In genomic region chr1:80030635-80031034, GRCm38 (mm10) we compare ENCODE assay signal across 18 mouse cellular contexts.
DNase-seq lines count a peak whose midpoint lies in the region; ATAC-seq and TF ChIP-seq lines count a peak whose summit lies in the region.
"Had no signal": no experiment of that assay in that cellular context is flagged by ENCODE, and none has a peak within 500 bp of the region (broad histone marks: within the 10 kb centered on the region; RNA-seq: fewer than 3 reads in every experiment).

No protein-coding gene starts in this region.

- no peak for TF ChIP-seq CTCF in intestine, postnatal 0 days (IDR thresholded peaks at IDR 0.05; ENCODE audit: low read depth)

- peak; percentile 14 for DNase-seq in heart, adult 11 months
- DNase-seq in heart, postnatal 36 days: no peak
- DNase-seq in c-Kit-negative CD71-positive TER-119-positive erythroid progenitor cells, embryonic 14.5 days (ENCODE audit: low read depth, low spot score): peak; percentile 55
- DNase-seq in liver, embryonic 13.5 days: no peak
- DNase-seq in embryo, embryonic 10 days (ENCODE audit: low spot score): no peak
- DNase-seq: adrenal gland, postnatal 10 days; cerebellum, adult 11-12 months; cerebellum, postnatal 14 days; embryo, embryonic 11 days; thymus, postnatal 14 days had no signal

- H3K9ac ChIP-seq in intestine, embryonic 15.5 days: no peak overlapping the region
- no peak overlapping the region for H3K9ac ChIP-seq in intestine, postnatal 0 days (ENCODE audit: low read depth, low read length)
- peak overlapping the region; percentile 76 for H3K9ac ChIP-seq in liver, embryonic 13.5 days
- H3K9ac ChIP-seq: forebrain, embryonic 13.5 days; limb, embryonic 15.5 days had no signal

- H3K9me3 ChIP-seq in intestine, embryonic 15.5 days: no peaks in the 10 kb centered on the region
- H3K9me3 ChIP-seq in intestine, postnatal 0 days (ENCODE audit: control insufficient read depth): no peaks in the 10 kb centered on the region
- no peaks in the 10 kb centered on the region for H3K9me3 ChIP-seq in liver, embryonic 13.5 days (replicated peaks)
- H3K9me3 ChIP-seq: forebrain, embryonic 13.5 days; limb, embryonic 15.5 days had no signal

- no peaks in the 10 kb centered on the region for H3K4me1 ChIP-seq in intestine, embryonic 15.5 days (replicated peaks)
- no peaks in the 10 kb centered on the region for H3K4me1 ChIP-seq in intestine, postnatal 0 days (replicated peaks; ENCODE audit: control insufficient read depth, insufficient read depth, low read length)
- H3K4me1 ChIP-seq in liver, embryonic 13.5 days (replicated peaks): peaks cover 62% of the 10 kb centered on the region
- H3K4me1 ChIP-seq: limb, embryonic 15.5 days had no signal

- H3K36me3 ChIP-seq in intestine, embryonic 15.5 days: no peaks in the 10 kb centered on the region
- no peaks in the 10 kb centered on the region for H3K36me3 ChIP-seq in intestine, postnatal 0 days (ENCODE audit: control insufficient read depth, insufficient read depth)
- no peaks in the 10 kb centered on the region for H3K36me3 ChIP-seq in liver, embryonic 13.5 days
- H3K36me3 ChIP-seq: limb, embryonic 15.5 days had no signal

- H3K4me3 ChIP-seq in intestine, embryonic 15.5 days (replicated peaks): no peak overlapping the region
- H3K4me3 ChIP-seq in intestine, postnatal 0 days (ENCODE audit: low read depth, low read length): no peak overlapping the region
- H3K4me3 ChIP-seq in liver, embryonic 13.5 days (replicated peaks): peak overlapping the region; percentile 46
- H3K4me3 ChIP-seq: forebrain, embryonic 13.5 days; limb, embryonic 15.5 days had no signal

- no peak overlapping the region for H3K4me2 ChIP-seq in intestine, embryonic 15.5 days (replicated peaks)
- H3K4me2 ChIP-seq in intestine, postnatal 0 days (replicated peaks; ENCODE audit: low read depth): no peak overlapping the region
- peak overlapping the region; percentile 72 for H3K4me2 ChIP-seq in liver, embryonic 13.5 days
- H3K4me2 ChIP-seq: forebrain, embryonic 13.5 days; limb, embryonic 15.5 days; midbrain, embryonic 11.5 days had no signal

- intact Hi-C loops in heart, postnatal 36 days (cut with DNase I): no loop called here

- H3K27ac ChIP-seq in intestine, embryonic 15.5 days: no peak overlapping the region
- H3K27ac ChIP-seq in intestine, postnatal 0 days (ENCODE audit: low read depth, low read length): no peak overlapping the region
- H3K27ac ChIP-seq in liver, embryonic 13.5 days: peak overlapping the region; percentile 96
- H3K27ac ChIP-seq: forebrain, embryonic 13.5 days; limb, embryonic 15.5 days had no signal

- WGBS in intestine, embryonic 15.5 days: 59% methylated on average over 1 of the region's 1 CpGs
- WGBS in intestine, postnatal 0 days: 50% methylated on average over 1 of the region's 1 CpGs
- 83% methylated on average over 1 of the region's 1 CpGs for WGBS in liver, embryonic 13.5 days (ENCODE audit: insufficient replicate concordance)

- H3K27me3 ChIP-seq in intestine, embryonic 15.5 days (replicated peaks): no peaks in the 10 kb centered on the region
- no peaks in the 10 kb centered on the region for H3K27me3 ChIP-seq in intestine, postnatal 0 days (replicated peaks; ENCODE audit: control insufficient read depth, insufficient read depth, low read length)
- no peaks in the 10 kb centered on the region for H3K27me3 ChIP-seq in liver, embryonic 13.5 days
- H3K27me3 ChIP-seq: limb, embryonic 15.5 days had no signal

- ATAC-seq in intestine, embryonic 15.5 days: peak; percentile 32; the same call in 1 of the 2 replicates
- ATAC-seq in intestine, postnatal 0 days: no peak
- peak; percentile 77 for ATAC-seq in liver, embryonic 13.5 days (ENCODE audit: low read depth)
- no peak for ATAC-seq in activated CD4-positive, CD25-positive, alpha-beta regulatory T cell, adult 4 months
- ATAC-seq: CD4-positive, CD25-positive, alpha-beta regulatory T cell, adult 4 months; forebrain, embryonic 13.5 days; Patski had no signal

Comparison
In these comparisons a context has a peak if more than half of its experiments do, and no peak if none do; other contexts are left out.
1. DNase-seq: peak in heart, adult 11 months (single experiment) and c-Kit-negative CD71-positive TER-119-positive erythroid progenitor cells, embryonic 14.5 days (single experiment); none in heart, postnatal 36 days (0 of 2), liver, embryonic 13.5 days (single experiment) and embryo, embryonic 10 days (single experiment).
2. ATAC-seq: peak in intestine, embryonic 15.5 days (single experiment) and liver, embryonic 13.5 days (single experiment); none in intestine, postnatal 0 days (single experiment) and activated CD4-positive, CD25-positive, alpha-beta regulatory T cell, adult 4 months (single experiment).